Mouse (Mus musculus) R1 (cell line): ENCODE measurements around the gene Mpl.

Experiments
- DNase-seq: peaks from one replicate; pipeline ENCODE4 v3.0.0-alpha.2; 2018; ENCODE audit warnings: low read depth, low spot score

Gene Mpl

DNA sequence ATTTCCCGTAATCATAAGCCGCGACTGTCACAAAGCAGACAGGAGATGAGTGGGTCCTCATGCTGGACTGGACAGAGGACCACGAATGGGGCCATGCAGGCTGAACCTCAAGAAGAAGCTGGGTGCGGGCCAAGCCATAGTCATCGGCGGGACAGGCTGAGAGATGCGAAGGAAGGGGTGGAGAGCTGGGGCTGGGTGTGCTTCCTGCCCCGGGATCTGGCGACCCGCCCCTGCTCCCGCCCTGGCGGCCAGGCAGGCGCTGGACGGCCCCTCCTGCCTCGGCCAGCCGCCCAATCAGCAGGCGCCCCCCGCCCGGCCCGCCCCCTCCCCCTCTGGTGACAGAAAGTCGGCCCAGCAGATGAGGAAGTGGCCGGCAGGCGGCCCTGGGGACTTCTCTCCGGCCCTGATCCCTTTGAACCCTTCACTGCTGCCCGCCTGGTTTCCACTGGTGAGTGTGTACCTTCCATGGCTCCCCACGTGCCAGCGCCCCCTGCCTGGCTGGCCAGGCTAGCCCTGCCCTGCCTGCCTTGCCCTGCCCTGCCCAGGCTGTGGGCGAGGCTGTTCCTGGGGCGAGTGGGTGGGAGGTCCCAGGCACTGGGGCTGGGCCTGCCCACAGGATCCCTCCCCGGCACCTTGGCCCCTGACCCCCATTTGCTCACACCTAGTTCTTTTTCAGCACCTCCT, 29.4 kb downstream of the Mpl start, which contains the start of gene Elovl1:
Gene Elovl1, plus strand, starts transcription at position 326 of the 684 bp plus-strand sequence.
- DNase-seq, result peak; percentile 86

DNA sequence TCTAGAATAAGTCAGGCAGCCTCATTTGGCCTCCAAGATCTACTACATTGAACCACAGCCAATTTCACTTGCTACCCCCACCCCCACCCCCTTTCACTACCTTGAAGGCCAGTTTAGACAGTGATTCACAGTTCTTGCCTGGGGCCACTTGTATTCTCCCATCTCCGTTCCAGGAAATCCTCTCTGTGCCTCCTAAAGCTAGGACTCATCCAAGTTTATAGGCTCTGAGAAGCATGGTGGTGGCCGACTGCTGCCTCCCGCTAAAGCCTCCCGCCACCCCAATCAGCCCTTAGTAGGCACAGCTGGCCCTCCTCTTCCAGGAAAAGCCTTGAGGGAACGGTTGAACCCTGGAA, 29.9 kb downstream of the Mpl start:
- no peak for DNase-seq

DNA sequence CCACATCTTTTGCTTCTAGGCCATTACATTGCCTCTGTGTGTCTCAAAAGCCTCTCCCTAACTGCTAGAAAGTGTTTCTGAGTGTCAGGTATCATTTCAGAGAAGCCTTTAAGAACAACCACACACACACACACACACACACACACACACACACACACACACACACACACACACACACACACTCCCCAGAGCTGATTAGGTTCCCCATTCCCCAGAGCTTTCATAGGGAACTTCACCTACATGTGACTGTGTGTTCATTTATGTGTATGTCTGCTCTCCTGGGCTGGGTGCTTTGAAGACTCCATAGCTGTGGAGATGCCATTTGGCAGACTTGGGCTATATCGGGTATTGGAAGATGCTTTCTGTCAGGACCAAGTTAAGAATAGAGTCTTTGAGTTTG, 31.9 kb downstream of the Mpl start:
- no peak for DNase-seq

DNA sequence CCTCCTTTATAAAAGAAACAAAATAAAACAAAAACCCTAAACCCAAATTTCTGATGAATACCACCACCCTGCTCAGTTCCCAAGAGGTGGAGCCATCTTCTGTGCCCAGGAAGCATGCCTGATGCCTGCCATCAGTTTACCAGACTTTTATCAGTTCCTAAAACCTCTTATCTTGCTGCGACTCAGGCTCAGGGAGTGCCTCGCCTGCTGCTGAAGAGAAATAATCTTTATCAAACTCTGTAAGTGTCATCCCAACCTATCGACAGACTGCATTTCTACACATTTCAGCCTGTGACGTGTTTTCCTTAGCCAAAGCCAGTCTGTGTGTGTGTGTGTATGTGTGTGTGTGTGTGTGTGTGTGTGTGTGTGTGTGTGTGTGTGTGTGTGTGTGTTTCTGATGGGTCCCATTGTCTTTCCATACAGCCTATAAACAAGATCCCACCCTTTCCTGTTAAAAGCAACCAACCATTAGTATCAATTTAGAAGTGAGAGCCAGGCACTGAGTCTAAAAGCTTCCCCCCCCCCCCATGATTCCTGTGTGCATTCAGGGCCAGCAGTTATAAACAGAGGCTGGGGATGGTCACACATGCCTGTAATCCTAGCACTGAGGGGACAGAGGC, 32.7 kb downstream of the Mpl start:
- no peak for DNase-seq

DNA sequence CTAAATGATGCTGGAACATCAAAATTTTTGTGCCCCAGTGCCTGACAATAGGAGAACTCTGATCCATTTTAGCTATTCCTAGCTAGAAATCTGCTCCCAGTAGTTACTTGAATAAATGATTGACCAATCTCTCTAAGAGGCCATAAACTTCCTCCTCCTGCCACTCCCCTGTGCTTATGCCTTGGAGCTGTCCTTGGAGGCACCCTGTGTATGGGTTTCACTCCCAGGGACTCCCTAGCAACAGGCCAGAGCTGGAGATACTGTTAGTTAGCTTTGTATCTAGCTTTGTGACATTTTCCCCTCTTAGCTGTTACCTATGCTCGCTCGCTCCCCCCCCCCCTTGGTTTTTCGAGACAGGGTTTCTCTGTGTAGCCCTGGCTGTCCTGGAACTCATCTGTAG, 35.9 kb downstream of the Mpl start:
- no peak for DNase-seq

DNA sequence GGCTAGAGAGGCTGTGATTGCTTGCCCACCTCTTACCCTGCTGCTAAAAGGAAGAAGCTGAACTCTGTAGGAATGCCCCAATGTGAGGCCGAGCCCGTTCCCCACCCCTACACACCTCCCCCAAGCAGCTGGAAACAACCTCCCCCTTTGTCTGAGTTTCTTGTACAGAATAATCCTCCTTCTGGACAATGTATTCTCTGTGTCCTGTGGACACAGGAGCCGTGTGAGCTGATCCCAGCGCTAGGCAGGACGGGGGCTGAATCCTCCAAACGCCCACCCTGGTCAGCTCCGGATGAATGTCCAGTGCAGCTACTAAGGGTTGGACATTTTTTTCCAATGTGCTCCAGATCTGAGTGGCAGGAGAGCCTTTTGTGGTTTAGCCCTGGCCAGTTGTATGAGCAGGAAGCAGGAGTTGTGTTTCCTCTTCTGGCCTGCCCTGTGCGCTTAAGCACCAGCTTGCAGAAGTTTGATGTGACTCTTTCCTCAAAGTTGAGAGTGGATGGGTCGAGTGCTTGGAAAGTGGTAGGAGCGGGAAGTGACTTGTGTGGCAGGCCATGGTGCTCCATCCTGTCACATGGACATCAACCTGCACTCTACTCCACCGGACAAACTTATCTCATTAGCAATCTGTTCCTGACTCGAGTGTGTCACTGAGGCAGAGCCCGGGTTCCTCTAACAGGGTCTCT, 40.1 kb downstream of the Mpl start:
- DNase-seq, result no peak

DNA sequence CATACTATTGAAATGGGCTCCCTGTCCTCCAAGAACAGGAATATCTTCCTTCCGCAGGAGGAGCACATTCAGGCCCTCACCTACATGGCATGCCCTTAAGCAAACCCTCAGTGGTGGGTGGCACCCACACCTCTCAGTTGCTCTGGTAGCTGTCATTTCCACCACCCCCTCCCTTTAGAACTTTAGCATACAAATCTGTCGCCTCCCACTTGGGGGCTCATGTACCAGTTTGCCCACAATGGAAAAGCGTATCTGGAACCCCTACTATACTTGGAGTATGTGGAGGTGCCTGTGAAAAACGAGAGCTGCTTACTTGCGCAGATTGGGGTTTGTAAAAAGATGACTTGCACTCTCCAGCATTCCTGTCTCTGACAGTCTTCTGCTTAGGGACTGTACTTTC, 41.0 kb downstream of the Mpl start:
- DNase-seq, result no peak

DNA sequence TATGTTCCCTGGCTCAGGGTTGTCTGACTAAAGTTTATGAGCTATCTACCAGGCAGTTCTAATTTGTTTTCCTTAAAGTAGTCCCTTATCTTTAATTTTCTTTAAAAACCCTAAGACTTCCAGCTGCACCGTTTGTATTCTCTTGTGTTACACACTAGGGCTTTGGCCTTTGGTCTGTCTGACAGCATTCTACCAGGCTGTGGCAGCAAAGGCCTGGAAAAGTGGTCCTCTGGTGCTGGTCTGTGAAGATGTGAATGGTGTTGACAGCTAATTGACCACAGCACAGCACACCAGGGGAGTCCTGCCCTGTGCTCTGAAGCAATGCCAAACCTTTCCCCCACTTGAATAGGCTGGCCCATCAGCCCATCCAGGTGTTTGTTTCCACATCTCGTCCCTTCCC, 41.5 kb downstream of the Mpl start:
- DNase-seq, result no peak

DNA sequence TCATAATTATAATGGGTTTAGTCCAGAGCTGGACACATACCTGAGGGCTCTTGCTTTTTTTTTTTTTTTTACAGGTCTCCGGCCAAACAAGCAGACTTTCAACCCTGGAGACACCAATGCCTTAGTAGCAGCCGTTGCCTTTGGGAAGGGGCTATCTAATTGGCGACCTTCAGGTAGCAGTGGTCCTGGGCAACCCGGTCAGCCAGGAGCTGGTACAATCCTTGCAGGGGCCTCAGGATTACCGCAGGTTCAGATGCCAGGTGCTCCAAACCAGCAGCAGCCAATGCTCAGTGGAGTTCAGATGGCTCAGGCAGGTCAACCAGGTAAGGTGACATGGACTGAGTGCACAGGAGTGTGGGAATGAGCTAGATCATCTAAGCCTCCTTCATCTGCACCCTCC, 43.8 kb downstream of the Mpl start:
- no peak for DNase-seq

DNA sequence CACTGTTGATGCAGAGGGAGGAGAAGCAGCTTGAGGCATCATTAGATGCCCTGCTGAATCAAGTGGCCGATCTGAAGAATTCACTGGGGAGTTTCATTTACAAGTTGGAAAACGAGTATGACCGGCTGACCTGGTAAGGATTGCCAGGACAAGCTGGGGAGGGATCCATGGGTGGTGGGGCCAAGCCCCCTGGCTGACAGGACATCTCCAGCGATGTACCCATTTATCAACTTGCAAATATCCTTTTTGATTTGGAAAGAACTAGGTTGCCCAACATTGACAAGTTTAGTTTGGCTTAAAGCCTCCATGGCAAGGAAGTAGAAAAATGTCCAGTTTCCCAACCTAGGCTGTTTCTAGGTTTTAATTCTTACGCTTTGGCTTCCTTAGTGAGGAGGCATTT, 46.4 kb downstream of the Mpl start:
- DNase-seq, result no peak

DNA sequence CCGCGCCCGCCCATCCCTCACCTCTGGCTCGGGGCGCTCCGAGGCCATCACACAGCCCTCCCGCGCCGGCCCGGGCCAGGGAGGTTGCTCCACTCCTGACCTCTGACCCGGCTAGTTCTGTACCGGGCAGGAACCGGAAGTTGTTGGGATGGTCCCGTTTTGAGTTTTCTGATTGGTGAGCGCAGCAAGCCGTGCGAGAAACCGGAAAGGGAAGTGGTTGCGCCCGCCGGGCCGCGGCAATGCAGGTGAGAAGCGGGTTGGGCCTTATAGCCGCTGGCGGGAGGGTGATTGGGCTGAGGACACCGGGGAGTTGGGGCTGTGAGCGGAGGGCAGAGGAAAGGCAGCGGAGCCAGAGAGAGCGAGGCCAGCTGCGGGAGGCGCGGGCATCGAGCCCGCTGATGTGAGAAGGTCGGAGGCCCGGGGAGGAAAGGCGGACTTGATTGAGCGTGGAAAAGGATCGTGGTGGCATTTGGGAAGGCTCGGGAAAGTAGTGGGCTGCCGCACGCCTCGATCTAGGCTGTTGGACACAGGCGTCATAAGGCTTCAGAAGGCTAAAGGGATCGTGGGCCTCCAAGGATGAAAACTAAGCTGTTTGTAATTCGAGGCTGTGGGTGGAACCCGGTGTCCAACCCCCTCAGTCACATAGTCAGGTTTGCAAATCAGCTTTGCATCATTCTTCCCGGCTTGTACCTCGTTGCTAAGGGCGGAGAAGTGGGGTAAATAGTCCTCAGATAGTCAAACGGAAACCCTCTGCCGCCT, 48.0 kb downstream of the Mpl start, which contains the start of the genes Szt2 and Med8:
Gene Szt2, minus strand, starts transcription at position 132 of the 759 bp plus-strand sequence.
Gene Med8, plus strand, starts transcription at position 196 of the 759 bp plus-strand sequence.
- DNase-seq, result peak; percentile 96

DNA sequence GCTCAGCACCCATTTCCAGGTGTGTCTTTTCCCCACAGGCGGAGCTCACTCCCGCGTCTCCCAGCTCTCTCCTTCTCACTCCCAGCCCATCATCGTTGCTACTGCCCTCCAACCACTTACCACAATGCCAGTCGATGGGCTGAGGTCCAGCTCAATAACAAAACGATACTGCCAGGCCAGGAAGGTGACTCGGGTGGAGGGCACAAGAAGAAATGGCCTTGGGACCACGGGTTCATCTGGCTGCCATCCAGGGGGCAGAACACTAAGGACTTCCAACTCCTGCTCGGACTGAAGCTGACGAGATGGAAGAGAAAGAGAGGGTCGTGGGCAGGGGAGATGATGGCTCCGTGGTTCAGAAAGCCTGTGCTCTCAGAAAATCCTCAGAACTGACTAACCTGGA, 54.6 kb downstream of the Mpl start:
- no peak for DNase-seq

DNA sequence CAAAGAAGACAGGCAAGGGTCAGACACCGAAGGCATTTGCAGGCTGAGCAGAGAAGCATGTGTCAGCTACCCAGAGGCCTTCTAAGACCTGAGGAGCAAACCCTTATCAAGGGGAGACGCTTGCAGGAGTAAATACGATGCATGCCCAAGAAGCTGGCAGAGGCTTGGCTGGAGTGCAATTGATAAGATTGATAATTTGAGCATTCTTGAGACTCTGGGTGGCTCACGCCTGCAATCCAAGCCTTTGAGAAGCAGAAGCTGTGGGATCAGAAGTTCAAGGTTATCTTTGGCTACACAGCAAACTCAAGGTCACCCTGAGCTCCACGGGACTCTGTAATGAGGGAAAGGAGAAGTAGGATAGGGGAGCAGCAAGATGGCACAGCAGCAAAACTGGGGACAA, 55.4 kb downstream of the Mpl start:
- no peak for DNase-seq

DNA sequence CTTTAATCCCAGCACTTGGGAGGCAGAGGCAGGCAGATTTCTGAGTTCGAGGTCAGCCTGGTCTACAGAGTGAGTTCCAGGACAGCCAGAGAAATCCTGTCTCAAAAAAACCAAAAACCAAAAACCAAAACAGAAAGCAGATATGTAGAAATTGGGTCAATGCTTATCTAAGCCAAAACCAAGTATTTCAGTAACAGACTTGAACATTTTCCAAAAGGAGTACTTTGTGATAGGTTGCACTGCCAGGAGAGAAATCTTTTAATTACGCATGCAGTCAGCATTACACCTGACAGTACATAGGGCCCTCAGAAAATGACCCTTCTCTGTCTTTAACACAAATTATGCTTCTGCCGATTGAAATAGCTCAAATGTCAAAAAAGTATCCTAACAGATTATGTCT, 55.9 kb downstream of the Mpl start:
- no peak for DNase-seq

DNA sequence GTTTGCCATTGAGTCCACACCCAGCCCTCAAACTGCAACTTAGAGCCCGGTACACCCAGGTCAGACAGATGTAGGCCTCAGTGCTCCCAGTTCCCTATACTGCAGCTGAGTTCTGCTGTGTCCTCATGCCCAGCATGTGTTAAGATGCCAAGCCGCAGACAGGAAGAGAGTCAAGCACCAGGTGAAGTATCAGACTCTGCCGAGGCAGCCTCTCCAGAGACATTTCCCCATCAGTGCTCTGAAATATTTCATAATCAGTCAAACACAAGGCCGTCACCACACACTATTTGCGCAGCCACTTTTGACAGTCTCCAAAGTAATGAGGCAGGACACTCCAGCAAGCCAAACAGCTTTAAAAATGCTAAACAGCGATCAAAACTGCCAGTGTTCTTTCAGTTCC, 58.9 kb downstream of the Mpl start:
- DNase-seq, result no peak

DNA sequence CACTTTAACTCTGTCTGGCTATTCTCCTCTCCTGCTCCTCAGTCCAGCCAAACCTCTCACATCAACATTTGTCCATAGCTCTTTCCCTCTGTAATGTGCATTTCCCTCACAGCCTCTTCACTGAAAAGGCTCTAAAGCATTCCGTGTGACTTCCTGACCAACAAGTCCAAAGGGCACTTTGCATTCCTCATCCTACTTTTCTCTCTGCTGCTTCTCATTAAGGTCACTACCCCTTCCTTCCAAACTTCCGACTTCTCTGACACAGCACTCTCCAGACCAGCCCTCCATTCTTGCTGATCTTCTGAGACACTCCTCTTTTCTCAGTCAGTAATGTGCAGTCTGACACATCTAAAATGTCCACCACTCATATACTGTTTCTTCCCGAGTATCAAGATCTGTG, 60.9 kb downstream of the Mpl start:
- peak; percentile 17 for DNase-seq

DNA sequence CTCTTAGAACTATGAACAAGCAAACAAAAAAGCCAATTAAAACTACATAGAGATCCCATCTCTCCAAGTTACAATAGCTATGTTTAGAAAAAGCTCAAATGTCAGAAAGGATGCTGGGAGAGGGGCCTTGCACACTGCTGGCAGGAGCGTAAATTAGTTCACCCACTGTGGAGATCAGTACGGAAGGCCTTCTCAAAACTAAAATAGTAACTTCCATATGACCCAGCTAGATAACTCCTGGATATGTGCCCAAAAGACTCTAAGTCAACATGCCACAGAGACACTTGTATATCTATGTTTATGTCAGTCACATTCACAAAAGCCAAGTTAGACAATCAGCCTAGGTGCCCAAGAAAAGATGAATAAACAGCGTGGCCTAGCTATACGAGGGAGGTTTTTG, 62.0 kb downstream of the Mpl start:
- DNase-seq, result no peak

DNA sequence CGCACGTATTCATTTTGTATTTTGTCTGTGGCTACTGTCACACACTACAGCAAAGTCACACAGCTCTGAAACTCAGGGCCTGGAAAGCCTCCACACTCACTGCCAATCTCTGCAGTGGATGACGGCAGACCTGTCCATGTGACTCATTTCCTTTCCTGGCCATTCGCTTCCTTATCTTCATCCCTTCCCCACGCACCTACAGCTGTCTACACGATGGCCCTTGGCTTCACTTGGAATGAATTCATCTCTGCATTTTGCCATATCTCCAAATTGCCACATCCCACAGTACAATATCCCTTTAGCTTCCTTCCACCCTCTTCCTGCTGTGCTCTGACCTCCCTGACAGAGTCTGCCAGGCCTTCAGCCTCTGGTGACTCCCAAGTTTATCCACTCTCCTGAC, 62.8 kb downstream of the Mpl start:
- DNase-seq, result no peak
